Mouse (Mus musculus) bone marrow, adult 2 months (tissue): Measurements from ENCODE around the gene Gtf3c4. TPM values are rescaled to one million over a fixed set of nuclear protein-coding genes. Genes with fewer than 3 reads are reported as not detected.
A peak's percentile ranks its signal among the peaks of the same experiment; 100 is the strongest.

Source experiments
- H3K27ac ChIP-seq: fragments of 200-500 bp; 2 replicates; pipeline ENCODE4 v1.5.1; 2012; ENCODE audit warnings: low read depth, mild to moderate bottlenecking, control low read depth, inconsistent platforms, low read length; ENCODE audit not compliant: control insufficient read depth, poor library complexity, insufficient read depth
- H3K4me1 ChIP-seq: fragments of 200-500 bp; 2 replicates; pipeline ENCODE4 v1.6.1; 2011; ENCODE audit warnings: low read length; ENCODE audit not compliant: control insufficient read depth, insufficient read depth
- H3K4me3 ChIP-seq: fragments of 200-500 bp; replicated peaks from 2 replicates; pipeline ENCODE3; 2011; ENCODE audit warnings: mild to moderate bottlenecking, low read depth, low read length, control low read depth; ENCODE audit not compliant: control insufficient read depth
- CTCF ChIP-seq: fragments of 200-500 bp; IDR thresholded peaks from 2 replicates; pipeline ENCODE4 v1.5.1; 2011; ENCODE audit warnings: low read length, control low read depth; ENCODE audit not compliant: control insufficient read depth, insufficient read depth
- POLR2A ChIP-seq: fragments of 200-500 bp; IDR thresholded peaks from 2 replicates; pipeline ENCODE4 v1.6.1; 2011; ENCODE audit warnings: low read depth, mild to moderate bottlenecking, control low read depth, low read length, borderline replicate concordance; ENCODE audit not compliant: control insufficient read depth
- WGBS: fragments of 180-500 bp; shearing (Covaris S2); methylation state at CpG from one replicate; pipeline ENCODE4 v1.1.7; 2018; 5-methylcytosine and 5-hydroxymethylcytosine counted together
- polyA plus RNA-seq: library from polyadenylated mRNA; stranded (reverse); fragments of >200 nt; gene quantifications from 2 replicates; pipeline ENCODE4 v1.2.4, GENCODE M21; 2011; ENCODE audit warnings: low replicate concordance; ENCODE audit not compliant: missing spikeins, insufficient read depth, insufficient read length

Gtf3c4 gene
- polyA plus RNA-seq, 1 experiment: 9.6 TPM

- TF ChIP-seq POLR2A (no peak), CTCF (no peak)
- H3K27ac ChIP-seq: no peak overlapping the region
- no peak overlapping the region for H3K4me3 ChIP-seq
- WGBS: under 1% methylated on average over 8 of the region's 8 CpGs
- peaks cover 2% of the 10 kb centered on the region for H3K4me1 ChIP-seq
Observed at GRCm38 (mm10) chr2:28796298-28796697, 43.9 kb downstream of the Gtf3c4 start.

GRCm38 (mm10) chr2:28794623-28795022, 45.5 kb downstream of the Gtf3c4 start:
- no peak overlapping the region for H3K4me3 ChIP-seq
- H3K27ac ChIP-seq: no peak overlapping the region
- no peak for TF ChIP-seq POLR2A
- TF ChIP-seq CTCF: 0 out of 2 replicates have a peak, but pooled peaks have one; percentile 13
- H3K4me1 ChIP-seq: peaks cover 2% of the 10 kb centered on the region
- WGBS: 80% methylated on average over 5 of the region's 5 CpGs

GRCm38 (mm10) chr2:28792931-28793610, 47.1 kb downstream of the Gtf3c4 start:
- TF ChIP-seq POLR2A: no peak
- TF ChIP-seq CTCF: no peak
- 16% methylated on average over 6 of the region's 6 CpGs for WGBS
- Histone ChIP-seq H3K4me1 (peaks cover 2% of the 10 kb centered on the region), H3K4me3 (no peak overlapping the region), H3K27ac (no peak overlapping the region)

- H3K4me1 ChIP-seq: no peaks in the 10 kb centered on the region
- 83% methylated on average over 6 of the region's 6 CpGs for WGBS
- no peak overlapping the region for H3K4me3 ChIP-seq
- H3K27ac ChIP-seq: no peak overlapping the region
- TF ChIP-seq CTCF (no peak), POLR2A (no peak)
Observed at GRCm38 (mm10) chr2:28787067-28787619, 53.0 kb downstream of the Gtf3c4 start.

GRCm38 (mm10) chr2:28786355-28787066, 53.6 kb downstream of the Gtf3c4 start:
- no peak overlapping the region for H3K4me3 ChIP-seq
- H3K27ac ChIP-seq: no peak overlapping the region
- no peaks in the 10 kb centered on the region for H3K4me1 ChIP-seq
- TF ChIP-seq POLR2A: no peak
- no peak for TF ChIP-seq CTCF
- WGBS: 71% methylated on average over 16 of the region's 16 CpGs

- no peaks in the 10 kb centered on the region for H3K4me1 ChIP-seq
- TF ChIP-seq CTCF (no peak), POLR2A (no peak)
- H3K27ac ChIP-seq: no peak overlapping the region
- no peak overlapping the region for H3K4me3 ChIP-seq
- 87% methylated on average over 4 of the region's 4 CpGs for WGBS
Observed at GRCm38 (mm10) chr2:28781310-28781709, 58.9 kb downstream of the Gtf3c4 start.

- 82% methylated on average over 16 of the region's 16 CpGs for WGBS
Observed at GRCm38 (mm10) chr2:28780001-28780782, 60.0 kb downstream of the Gtf3c4 start.

More at GRCm38 (mm10) chr2:28780001-28780782, 60.0 kb downstream of the Gtf3c4 start:
- H3K27ac ChIP-seq: no peak overlapping the region
- H3K4me1 ChIP-seq: no peaks in the 10 kb centered on the region
- no peak overlapping the region for H3K4me3 ChIP-seq
- no peak for TF ChIP-seq POLR2A
- no peak for TF ChIP-seq CTCF
